Mouse (Mus musculus): ENCODE measurements around the gene Tbcel. TPM values are rescaled to one million over a fixed set of nuclear protein-coding genes. Genes with fewer than 3 reads are reported as not detected.
A peak's percentile ranks its signal among the peaks of the same experiment; 100 is the strongest.

Tbcel gene
- polyA plus RNA-seq, 1 experiment from 2014 or later: 5.3 TPM

DNA sequence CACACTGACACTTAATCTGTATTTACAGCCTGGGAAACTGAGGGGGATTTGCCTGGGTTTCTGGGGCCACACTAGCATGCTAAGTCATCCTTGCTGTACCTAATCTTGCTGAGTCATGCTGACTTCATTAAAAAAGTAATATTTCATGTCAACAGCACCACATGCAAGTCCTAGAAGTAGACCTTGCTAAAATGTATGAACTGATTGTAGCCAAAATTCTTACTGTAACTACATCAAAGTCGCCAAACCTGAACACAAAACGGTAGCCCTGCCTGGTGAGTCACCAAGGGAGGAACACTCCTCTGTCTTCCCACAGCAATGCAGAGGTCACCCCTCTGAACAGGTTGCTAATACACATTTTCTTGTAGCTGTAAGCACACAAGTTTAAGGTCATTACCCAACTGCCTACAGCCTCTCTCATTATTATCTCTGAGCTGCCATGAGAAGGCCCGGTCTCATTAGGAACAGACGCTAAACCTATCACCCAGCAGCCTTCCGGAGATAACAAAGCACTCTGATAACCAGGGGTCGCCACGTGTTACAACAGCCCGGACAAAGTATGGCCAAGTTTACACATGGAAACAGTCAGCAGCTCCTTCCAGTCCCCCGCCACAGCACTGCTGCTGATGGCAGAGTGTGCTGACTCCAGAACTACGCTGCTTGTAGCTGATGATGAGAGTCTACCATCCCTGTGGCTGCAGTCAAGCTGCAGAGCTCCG, 46.1 kb downstream of the Tbcel start:
- peak overlapping the region; percentile 18 for H3K4me2 ChIP-seq
- H3K9me3 ChIP-seq (ENCODE audit: low read depth, low read length): no peaks in the 10 kb centered on the region
- ATAC-seq (ENCODE audit: insufficient read depth) (peak; percentile 38), DNase-seq (peak; percentile 35)
- TF ChIP-seq CTCF (IDR thresholded peaks at IDR 0.05; ENCODE audit: low read depth): no peak
- peaks cover 30% of the 10 kb centered on the region for H3K4me1 ChIP-seq (ENCODE audit: insufficient read depth)
- no peak overlapping the region for H3K4me3 ChIP-seq (ENCODE audit: low read depth, low read length)
- no peak overlapping the region for H3K9ac ChIP-seq
- WGBS: 16% methylated on average over 11 of the region's 11 CpGs
- H3K27me3 ChIP-seq (ENCODE audit: insufficient read depth, low read length): no peaks in the 10 kb centered on the region
- no peaks in the 10 kb centered on the region for H3K36me3 ChIP-seq (ENCODE audit: insufficient read depth)
- peak overlapping the region; percentile 60 for H3K27ac ChIP-seq (ENCODE audit: low read depth)

DNA sequence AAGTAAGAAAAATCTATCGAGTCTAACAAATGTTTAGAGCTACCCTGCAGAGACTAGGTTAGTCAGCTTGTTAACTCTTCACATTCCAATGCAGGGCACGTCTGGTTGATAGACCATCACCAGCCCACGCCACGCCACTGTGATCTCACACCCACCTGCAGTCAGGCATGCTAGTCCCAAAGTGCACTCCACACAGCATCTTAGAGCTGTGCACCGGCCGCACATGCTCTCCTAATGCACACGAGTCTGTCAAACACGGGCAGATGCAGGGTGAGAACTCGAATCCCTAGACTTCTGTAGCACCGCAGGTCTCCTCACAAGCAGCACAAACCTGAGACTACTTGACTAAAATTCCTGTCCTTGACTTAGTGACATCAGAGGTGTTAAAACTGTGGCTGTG, 47.3 kb downstream of the Tbcel start:
- H3K27ac ChIP-seq (ENCODE audit: low read depth): no peak overlapping the region
- H3K27me3 ChIP-seq (ENCODE audit: insufficient read depth, low read length): no peaks in the 10 kb centered on the region
- DNase-seq (no peak), ATAC-seq (ENCODE audit: insufficient read depth) (no peak)
- no peaks in the 10 kb centered on the region for H3K36me3 ChIP-seq (ENCODE audit: insufficient read depth)
- no peak overlapping the region for H3K4me3 ChIP-seq (ENCODE audit: low read depth, low read length)
- TF ChIP-seq CTCF (IDR thresholded peaks at IDR 0.05; ENCODE audit: low read depth): no peak
- H3K4me1 ChIP-seq (ENCODE audit: insufficient read depth): peaks cover 30% of the 10 kb centered on the region
- H3K4me2 ChIP-seq: peak overlapping the region; percentile 4; the same call in 1 of the 2 replicates
- H3K9ac ChIP-seq: no peak overlapping the region
- no peaks in the 10 kb centered on the region for H3K9me3 ChIP-seq (ENCODE audit: low read depth, low read length)
- WGBS: 65% methylated on average over 10 of the region's 10 CpGs

DNA sequence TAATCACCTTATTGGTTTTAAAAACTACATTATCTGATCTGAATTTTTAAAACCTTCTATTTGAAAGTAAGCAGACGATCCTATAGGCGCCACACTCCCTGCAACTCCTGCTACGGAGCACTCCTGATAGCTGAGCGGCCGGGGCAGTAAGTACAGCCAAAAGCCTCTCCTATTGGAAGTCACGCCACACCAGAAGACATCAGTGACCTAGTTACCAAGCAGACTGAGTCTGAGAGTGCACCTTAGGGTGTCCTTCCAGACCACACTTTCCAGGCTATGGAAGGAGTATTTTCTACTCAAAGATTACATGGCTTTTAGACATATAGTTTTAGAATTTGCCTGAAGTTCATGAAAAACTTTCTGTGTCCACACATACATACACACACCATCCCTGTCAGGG, 47.9 kb downstream of the Tbcel start:
- H3K27me3 ChIP-seq (ENCODE audit: insufficient read depth, low read length): no peaks in the 10 kb centered on the region
- no peak for TF ChIP-seq CTCF (IDR thresholded peaks at IDR 0.05; ENCODE audit: low read depth)
- no peak for ATAC-seq (ENCODE audit: insufficient read depth)

GRCm38 (mm10) chr9:42458741-42459515, 48.7 kb downstream of the Tbcel start:
- Histone ChIP-seq H3K4me3 (ENCODE audit: low read depth, low read length) (no peak overlapping the region), H3K9ac (no peak overlapping the region), H3K27ac (ENCODE audit: low read depth) (no peak overlapping the region), H3K27me3 (ENCODE audit: insufficient read depth, low read length) (no peaks in the 10 kb centered on the region), H3K4me2 (no peak overlapping the region), H3K36me3 (ENCODE audit: insufficient read depth) (no peaks in the 10 kb centered on the region), H3K4me1 (ENCODE audit: insufficient read depth) (peaks cover 26% of the 10 kb centered on the region), H3K9me3 (ENCODE audit: low read depth, low read length) (no peaks in the 10 kb centered on the region)
- TF ChIP-seq CTCF (IDR thresholded peaks at IDR 0.05; ENCODE audit: low read depth): no peak
- WGBS: 52% methylated on average over 9 of the region's 9 CpGs
- ATAC-seq (ENCODE audit: insufficient read depth): no peak
- DNase-seq: no peak

More for the DNA sequence above, 47.9 kb downstream of the Tbcel start:
- Histone ChIP-seq H3K9ac (no peak overlapping the region), H3K4me3 (ENCODE audit: low read depth, low read length) (no peak overlapping the region), H3K9me3 (ENCODE audit: low read depth, low read length) (no peaks in the 10 kb centered on the region), H3K27ac (ENCODE audit: low read depth) (no peak overlapping the region), H3K4me2 (no peak overlapping the region), H3K4me1 (ENCODE audit: insufficient read depth) (peaks cover 30% of the 10 kb centered on the region), H3K36me3 (ENCODE audit: insufficient read depth) (no peaks in the 10 kb centered on the region)
- 81% methylated on average over 6 of the region's 6 CpGs for WGBS
- no peak for DNase-seq

GRCm38 (mm10) chr9:42457501-42457900, 50.1 kb downstream of the Tbcel start:
- no peak for ATAC-seq (ENCODE audit: insufficient read depth)
- no peak for DNase-seq
- WGBS: 89% methylated on average over 8 of the region's 8 CpGs
- Histone ChIP-seq H3K4me3 (ENCODE audit: low read depth, low read length) (no peak overlapping the region), H3K27ac (ENCODE audit: low read depth) (no peak overlapping the region), H3K4me2 (no peak overlapping the region), H3K4me1 (ENCODE audit: insufficient read depth) (peaks cover 16% of the 10 kb centered on the region), H3K9ac (no peak overlapping the region), H3K36me3 (ENCODE audit: insufficient read depth) (no peaks in the 10 kb centered on the region), H3K27me3 (ENCODE audit: insufficient read depth, low read length) (no peaks in the 10 kb centered on the region), H3K9me3 (ENCODE audit: low read depth, low read length) (no peaks in the 10 kb centered on the region)
- TF ChIP-seq CTCF (IDR thresholded peaks at IDR 0.05; ENCODE audit: low read depth): no peak

DNA sequence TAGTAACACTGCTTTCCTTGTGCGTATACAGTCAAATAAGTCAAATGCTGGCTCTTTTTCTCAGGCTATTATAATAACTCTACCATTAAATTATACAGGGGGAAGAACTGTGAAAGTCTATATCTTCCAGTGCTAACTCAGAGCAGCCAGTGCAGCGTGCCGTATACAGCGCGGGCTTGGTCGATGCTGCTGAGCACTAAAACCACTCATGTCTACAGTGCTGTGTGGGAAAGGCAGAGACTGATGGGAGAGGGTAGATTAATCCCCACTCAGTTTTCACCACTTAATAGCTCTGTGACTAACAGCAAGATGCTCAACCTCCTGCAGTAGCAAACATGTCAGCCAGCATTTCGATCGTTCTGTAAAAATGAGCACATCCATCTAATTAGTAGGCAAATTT, 53.2 kb downstream of the Tbcel start:
- H3K4me2 ChIP-seq: no peak overlapping the region
- no peak for DNase-seq
- no peaks in the 10 kb centered on the region for H3K27me3 ChIP-seq (ENCODE audit: insufficient read depth, low read length)
- no peak for ATAC-seq (ENCODE audit: insufficient read depth)
- H3K9me3 ChIP-seq (ENCODE audit: low read depth, low read length): no peaks in the 10 kb centered on the region
- H3K27ac ChIP-seq (ENCODE audit: low read depth): no peak overlapping the region
- no peak overlapping the region for H3K4me3 ChIP-seq (ENCODE audit: low read depth, low read length)
- no peak for TF ChIP-seq CTCF (IDR thresholded peaks at IDR 0.05; ENCODE audit: low read depth)
- no peaks in the 10 kb centered on the region for H3K4me1 ChIP-seq (ENCODE audit: insufficient read depth)
- WGBS: 89% methylated on average over 8 of the region's 8 CpGs
- peaks cover 14% of the 10 kb centered on the region for H3K36me3 ChIP-seq (ENCODE audit: insufficient read depth)
- no peak overlapping the region for H3K9ac ChIP-seq

DNA sequence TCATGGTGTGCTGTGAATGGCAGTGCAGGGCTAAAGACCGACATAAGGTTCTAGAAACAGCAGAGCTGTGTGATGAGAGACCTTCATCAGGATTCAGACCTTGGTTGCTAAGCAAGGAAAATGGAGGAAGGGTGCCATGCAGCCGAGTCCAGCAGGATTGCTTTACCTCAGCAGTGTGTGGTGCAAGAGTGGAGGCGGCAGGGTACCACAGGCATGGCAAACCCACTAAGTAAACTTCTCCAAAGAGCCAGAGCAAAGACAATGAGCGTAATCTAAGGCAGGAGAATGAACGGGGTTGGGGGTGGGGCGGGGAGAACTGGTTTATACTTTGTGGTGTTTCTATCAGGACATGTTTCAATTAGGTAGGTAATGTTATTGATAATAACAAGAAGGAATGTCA, 58.6 kb downstream of the Tbcel start:
- Histone ChIP-seq H3K4me3 (ENCODE audit: low read depth, low read length) (no peak overlapping the region), H3K36me3 (ENCODE audit: insufficient read depth) (peaks cover 37% of the 10 kb centered on the region), H3K9me3 (ENCODE audit: low read depth, low read length) (no peaks in the 10 kb centered on the region), H3K4me2 (no peak overlapping the region), H3K27ac (ENCODE audit: low read depth) (no peak overlapping the region), H3K4me1 (ENCODE audit: insufficient read depth) (no peaks in the 10 kb centered on the region), H3K9ac (no peak overlapping the region), H3K27me3 (ENCODE audit: insufficient read depth, low read length) (no peaks in the 10 kb centered on the region)
- TF ChIP-seq CTCF (IDR thresholded peaks at IDR 0.05; ENCODE audit: low read depth): no peak
- ATAC-seq (ENCODE audit: insufficient read depth) (no peak), DNase-seq (no peak)
- 75% methylated on average over 6 of the region's 6 CpGs for WGBS

Data from lung, embryonic 14.5 days (tissue).